Mouse (Mus musculus): ENCODE results near the gene Ube2t. TPM values are rescaled to one million over a fixed set of nuclear protein-coding genes. Genes with fewer than 3 reads are reported as not detected.

Ube2t gene
- polyA plus RNA-seq, 2 experiments from 2014 or later = 15.9 to 18.1 TPM

Other genes starting within 250 kb of the Ube2t start
- gene Ppp1r12b, start 6.6 kb upstream of the Ube2t start, polyA plus RNA-seq (2017; shearing (Covaris generic)) = 1 to 10 TPM; 2.7 to 2.8 TPM
- not detected for gene Lgr6, start 142.7 kb downstream of the Ube2t start, polyA plus RNA-seq (2017; shearing (Covaris generic))
- gene Ptpn7, start 170.1 kb downstream of the Ube2t start, polyA plus RNA-seq (2017; shearing (Covaris generic)) = 100 to 1,000 TPM; 155 to 193 TPM
- gene Arl8a, start 184.3 kb downstream of the Ube2t start, polyA plus RNA-seq (2017; shearing (Covaris generic)) = 10 to 100 TPM; 10.3 to 10.6 TPM
- not detected for gene Gpr37l1, start 205.1 kb downstream of the Ube2t start, polyA plus RNA-seq (2017; shearing (Covaris generic))

All from activated CD4-positive, CD25-positive, alpha-beta regulatory T cell, adult 4 months (primary cell).